Mouse (Mus musculus): Measurements from ENCODE around the gene Sympk.

DNA sequence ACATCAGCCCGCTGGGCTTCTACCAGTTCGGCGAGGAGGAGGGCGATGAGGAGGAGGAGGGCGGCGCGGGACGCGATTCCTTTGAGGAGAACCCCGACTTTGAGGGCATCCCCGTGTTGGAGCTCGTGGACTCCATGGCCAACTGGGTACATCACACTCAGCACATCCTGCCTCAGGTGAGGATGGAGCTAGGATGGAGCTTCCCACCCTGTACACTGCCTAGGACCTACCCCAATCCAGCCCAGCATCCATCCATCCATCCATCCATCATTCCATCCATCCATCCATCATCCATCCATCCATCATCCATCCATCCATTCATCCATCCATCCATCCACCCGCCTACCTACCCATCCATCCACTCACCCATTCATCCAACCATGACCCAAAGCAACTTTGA, 41.7 kb downstream of the Sympk start:
- TF ChIP-seq CTCF (IDR thresholded peaks at IDR 0.05; ENCODE audit: extremely low read depth, insufficient read depth, low read length) = no peak
- TF ChIP-seq POLR2A (IDR thresholded peaks at IDR 0.05; ENCODE audit: extremely low read depth, insufficient read depth, low read length) = no peak
